15 mouse cellular contexts compared by ENCODE assay signal in the genomic region with DNA sequence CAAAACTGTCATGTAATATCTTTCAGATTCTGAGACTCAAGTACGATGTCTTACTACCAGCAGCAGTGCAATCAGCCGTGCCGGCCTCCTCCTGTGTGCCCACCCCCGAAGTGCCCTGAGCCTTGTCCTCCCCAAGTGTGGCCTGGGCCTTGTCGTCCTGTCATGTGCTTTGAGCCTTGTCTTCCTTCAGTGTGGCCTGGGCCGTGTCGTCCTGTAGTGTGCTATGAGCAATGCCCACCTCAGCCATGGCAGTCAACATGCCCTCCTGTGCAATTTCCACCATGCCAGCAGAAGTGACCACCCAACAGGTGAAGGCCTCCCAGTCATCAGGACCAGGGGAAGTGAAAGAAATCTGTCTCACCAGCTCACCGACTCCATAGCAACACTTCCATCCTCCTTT. TPM values are rescaled to one million over a fixed set of nuclear protein-coding genes. Genes with fewer than 3 reads are reported as not detected.
A peak's percentile ranks its signal among the peaks of the same experiment; 100 is the strongest.
DNase-seq lines count a peak whose midpoint lies in the region; ATAC-seq and TF ChIP-seq lines count a peak whose summit lies in the region.
"Not testable (repeated sequence)": the region's sequence is repeated elsewhere in the genome, so short reads cannot be mapped to it uniquely, and the experiment has no call there.
"Had no signal": no experiment of that assay in that cellular context is flagged by ENCODE, and none has a peak within 500 bp of the region (broad histone marks: within the 10 kb centered on the region; RNA-seq: fewer than 3 reads in every experiment).

No protein-coding gene starts in this region.

- not testable (repeated sequence) for H3K4me1 ChIP-seq in embryonic facial prominence, embryonic 15.5 days; hindbrain, embryonic 13.5 days (replicated peaks); kidney, embryonic 15.5 days; lung, embryonic 14.5 days (ENCODE audit: insufficient read depth); midbrain, embryonic 13.5 days (replicated peaks); stomach, embryonic 14.5 days (ENCODE audit: control insufficient read depth, insufficient read depth, low read length)

- peak; percentile 66; the same call in 1 of the 2 replicates for ATAC-seq in embryonic facial prominence, embryonic 15.5 days (ENCODE audit: insufficient number of reproducible peaks, low FRiP score, low TSS enrichment, low read depth)
- peak; percentile 50 for ATAC-seq in granulocyte monocyte progenitor cell, adult 5-6 weeks (replicated peaks; ENCODE audit: poor library complexity, severe bottlenecking)
- peak; percentile 60 for ATAC-seq in hindbrain, embryonic 13.5 days (ENCODE audit: low FRiP score)
- peak; percentile 77 for ATAC-seq in kidney, embryonic 15.5 days (replicated peaks; ENCODE audit: low FRiP score)
- peak; percentile 31; the same call in 1 of the 2 replicates for ATAC-seq in lung, embryonic 14.5 days (ENCODE audit: insufficient read depth)
- peak; percentile 76 for ATAC-seq in midbrain, embryonic 13.5 days
- peak; percentile 44 for ATAC-seq in stomach, embryonic 14.5 days (ENCODE audit: insufficient number of reproducible peaks, insufficient read depth, low FRiP score, low read depth)

- not testable (repeated sequence) for H3K36me3 ChIP-seq in embryonic facial prominence, embryonic 15.5 days; hindbrain, embryonic 13.5 days; kidney, embryonic 15.5 days; lung, embryonic 14.5 days (ENCODE audit: insufficient read depth); midbrain, embryonic 13.5 days; stomach, embryonic 14.5 days (ENCODE audit: control insufficient read depth, insufficient read depth, low read length)

- H3K4me3 ChIP-seq in embryonic facial prominence, embryonic 15.5 days (replicated peaks); hindbrain, embryonic 13.5 days; kidney, embryonic 15.5 days (replicated peaks); lung, embryonic 14.5 days (ENCODE audit: low read depth, low read length); midbrain, embryonic 13.5 days (replicated peaks); stomach, embryonic 14.5 days (ENCODE audit: low read depth, low read length): not testable (repeated sequence)

- TF ChIP-seq CTCF in lung, embryonic 14.5 days (IDR thresholded peaks at IDR 0.05; ENCODE audit: low read depth), result not testable (repeated sequence)

- H3K27me3 ChIP-seq in embryonic facial prominence, embryonic 15.5 days; hindbrain, embryonic 13.5 days; kidney, embryonic 15.5 days; lung, embryonic 14.5 days (ENCODE audit: insufficient read depth, low read length); midbrain, embryonic 13.5 days; stomach, embryonic 14.5 days (ENCODE audit: control insufficient read depth, insufficient read depth, low read length): not testable (repeated sequence)

- not testable (repeated sequence) for H3K9me3 ChIP-seq in embryonic facial prominence, embryonic 15.5 days (replicated peaks); hindbrain, embryonic 13.5 days; kidney, embryonic 15.5 days (replicated peaks); lung, embryonic 14.5 days (ENCODE audit: low read depth, low read length); midbrain, embryonic 13.5 days; stomach, embryonic 14.5 days (ENCODE audit: control insufficient read depth, low read depth, low read length)

- H3K27ac ChIP-seq in embryonic facial prominence, embryonic 15.5 days (replicated peaks); hindbrain, embryonic 13.5 days; kidney, embryonic 15.5 days; lung, embryonic 14.5 days (ENCODE audit: low read depth); midbrain, embryonic 13.5 days; stomach, embryonic 14.5 days (ENCODE audit: low read length): not testable (repeated sequence)

- WGBS in embryonic facial prominence, embryonic 15.5 days, result no CpG with 5 or more reads among the region's 8 CpGs
- WGBS in hindbrain, embryonic 13.5 days, result no CpG with 5 or more reads among the region's 8 CpGs
- no CpG with 5 or more reads among the region's 8 CpGs for WGBS in kidney, embryonic 15.5 days
- no CpG with 5 or more reads among the region's 8 CpGs for WGBS in lung, embryonic 14.5 days
- WGBS in midbrain, embryonic 13.5 days, result no CpG with 5 or more reads among the region's 8 CpGs
- WGBS in stomach, embryonic 14.5 days, result no CpG with 5 or more reads among the region's 8 CpGs

- not testable (repeated sequence) for H3K4me2 ChIP-seq in embryonic facial prominence, embryonic 15.5 days (replicated peaks); hindbrain, embryonic 13.5 days; kidney, embryonic 15.5 days; lung, embryonic 14.5 days; midbrain, embryonic 13.5 days (replicated peaks); stomach, embryonic 14.5 days (replicated peaks; ENCODE audit: low read depth, low read length)

- not testable (repeated sequence) for H3K9ac ChIP-seq in embryonic facial prominence, embryonic 15.5 days; hindbrain, embryonic 13.5 days; kidney, embryonic 15.5 days; lung, embryonic 14.5 days; midbrain, embryonic 13.5 days (replicated peaks); stomach, embryonic 14.5 days (replicated peaks; ENCODE audit: low read depth, low read length)

- not testable (repeated sequence) for DNase-seq in lung, embryonic 14.5 days

RNA-seq across cellular contexts. Expression of a gene that starts 31.4 kb away (rescaled TPM):
- polyA plus RNA-seq in embryonic facial prominence, embryonic 15.5 days (2015; fragmentation: Nextera tagmentation; extraction: Ambion mirVana), result 0.39 TPM in 1 of 2 replicates, not detected in the other
- total RNA-seq in granulocyte monocyte progenitor cell, adult 5-6 weeks (2014; fragmentation: Nextera tagmentation), result not detected in 2 replicates
- not detected in 2 replicates for total RNA-seq in granulocyte monocyte progenitor cell, adult 5-6 weeks (2017)
- polyA plus RNA-seq in hindbrain, embryonic 13.5 days (2015; fragmentation: Nextera tagmentation; extraction: Ambion mirVana), result not detected in 2 replicates
- 1.0 TPM in 1 of 2 replicates, not detected in the other for polyA plus RNA-seq in kidney, embryonic 15.5 days (2015; fragmentation: Nextera tagmentation; extraction: Ambion mirVana)
- not detected in 2 replicates for polyA plus RNA-seq in lung, embryonic 14.5 days (2014; fragmentation: Nextera tagmentation; extraction: Ambion mirVana)
- polyA plus RNA-seq in midbrain, embryonic 13.5 days (2015; fragmentation: Nextera tagmentation; extraction: Ambion mirVana), result not detected in 2 replicates
- polyA plus RNA-seq in stomach, embryonic 14.5 days (2014; fragmentation: Nextera tagmentation; extraction: Ambion mirVana), result 19.7 and 23.0 TPM in 2 replicates
- total RNA-seq: adrenal gland, adult 2 months; gastrocnemius, postnatal 14 days; layer of hippocampus, adult 2 months; left cerebral cortex, adult 18-20 months had no signal
- polyA plus RNA-seq: adrenal gland, adult 2 months; frontal cortex, adult 2 months; G1E; hindbrain, embryonic 10.5 days; limb, embryonic 10.5 days had no signal

RNA-seq across cellular contexts. Expression of a gene that starts 38.1 kb away (rescaled TPM):
- 2.5 and 6.2 TPM in 2 replicates for polyA plus RNA-seq in embryonic facial prominence, embryonic 15.5 days (2015; fragmentation: Nextera tagmentation; extraction: Ambion mirVana)
- total RNA-seq in granulocyte monocyte progenitor cell, adult 5-6 weeks (2014; fragmentation: Nextera tagmentation), result not detected in 2 replicates
- not detected in 2 replicates for total RNA-seq in granulocyte monocyte progenitor cell, adult 5-6 weeks (2017)
- polyA plus RNA-seq in hindbrain, embryonic 13.5 days (2015; fragmentation: Nextera tagmentation; extraction: Ambion mirVana), result not detected in 2 replicates
- 2.6 and 6.3 TPM in 2 replicates for polyA plus RNA-seq in kidney, embryonic 15.5 days (2015; fragmentation: Nextera tagmentation; extraction: Ambion mirVana)
- 1.0 and 1.3 TPM in 2 replicates for polyA plus RNA-seq in lung, embryonic 14.5 days (2014; fragmentation: Nextera tagmentation; extraction: Ambion mirVana)
- not detected in 2 replicates for polyA plus RNA-seq in midbrain, embryonic 13.5 days (2015; fragmentation: Nextera tagmentation; extraction: Ambion mirVana)
- polyA plus RNA-seq in stomach, embryonic 14.5 days (2014; fragmentation: Nextera tagmentation; extraction: Ambion mirVana), result 258 and 291 TPM in 2 replicates
- total RNA-seq: adrenal gland, adult 2 months; gastrocnemius, postnatal 14 days; layer of hippocampus, adult 2 months; left cerebral cortex, adult 18-20 months had no signal
- polyA plus RNA-seq: G1E; hindbrain, embryonic 10.5 days; limb, embryonic 10.5 days had no signal

RNA-seq across cellular contexts. Expression of a gene that starts 38.3 kb away (rescaled TPM):
- polyA plus RNA-seq in embryonic facial prominence, embryonic 15.5 days (2015; fragmentation: Nextera tagmentation; extraction: Ambion mirVana), result 0.12 TPM in 1 of 2 replicates, not detected in the other
- total RNA-seq in granulocyte monocyte progenitor cell, adult 5-6 weeks (2014; fragmentation: Nextera tagmentation), result not detected in 2 replicates
- total RNA-seq in granulocyte monocyte progenitor cell, adult 5-6 weeks (2017), result not detected in 2 replicates
- polyA plus RNA-seq in hindbrain, embryonic 13.5 days (2015; fragmentation: Nextera tagmentation; extraction: Ambion mirVana), result not detected in 2 replicates
- polyA plus RNA-seq in kidney, embryonic 15.5 days (2015; fragmentation: Nextera tagmentation; extraction: Ambion mirVana), result not detected in 2 replicates
- polyA plus RNA-seq in lung, embryonic 14.5 days (2014; fragmentation: Nextera tagmentation; extraction: Ambion mirVana), result not detected in 2 replicates
- not detected in 2 replicates for polyA plus RNA-seq in midbrain, embryonic 13.5 days (2015; fragmentation: Nextera tagmentation; extraction: Ambion mirVana)
- 5.3 and 7.6 TPM in 2 replicates for polyA plus RNA-seq in stomach, embryonic 14.5 days (2014; fragmentation: Nextera tagmentation; extraction: Ambion mirVana)
- total RNA-seq: adrenal gland, adult 2 months; G1E; gastrocnemius, postnatal 14 days; layer of hippocampus, adult 2 months; left cerebral cortex, adult 18-20 months had no signal
- polyA plus RNA-seq: adrenal gland, adult 2 months; frontal cortex, adult 2 months; G1E; hindbrain, embryonic 10.5 days; limb, embryonic 10.5 days had no signal

Comparison
In these comparisons a context has a peak if more than half of its experiments do, and no peak if none do; other contexts are left out.
1. RNA of a gene that starts 31.4 kb away (polyA plus RNA-seq): 19.7 to 23.0 TPM in stomach, embryonic 14.5 days; 0.39 TPM in embryonic facial prominence, embryonic 15.5 days, not detected in lung, embryonic 14.5 days, 1.0 TPM in kidney, embryonic 15.5 days, not detected in midbrain, embryonic 13.5 days and not detected in hindbrain, embryonic 13.5 days; every median in the first group is over 10 times any median in the second.
2. RNA of a gene that starts 38.1 kb away (polyA plus RNA-seq): 258 to 291 TPM in stomach, embryonic 14.5 days; 2.5 to 6.2 TPM in embryonic facial prominence, embryonic 15.5 days, 2.6 to 6.3 TPM in kidney, embryonic 15.5 days, 1.0 to 1.3 TPM in lung, embryonic 14.5 days, not detected in midbrain, embryonic 13.5 days and not detected in hindbrain, embryonic 13.5 days; every median in the first group is over 10 times any median in the second.
3. Peak in every context shown above with its lines, with median percentiles within 50 percentile points of each other: ATAC-seq.